Mouse (Mus musculus): ENCODE measurements around the gene Lbx2. TPM values are rescaled to one million over a fixed set of nuclear protein-coding genes. Genes with fewer than 3 reads are reported as not detected.
A peak's percentile ranks its signal among the peaks of the same experiment; 100 is the strongest.

The Lbx2 gene
- polyA plus RNA-seq (2014; fragmentation: Nextera tagmentation; extraction: Ambion mirVana), result 8.3 and 8.8 TPM in 2 replicates

DNA sequence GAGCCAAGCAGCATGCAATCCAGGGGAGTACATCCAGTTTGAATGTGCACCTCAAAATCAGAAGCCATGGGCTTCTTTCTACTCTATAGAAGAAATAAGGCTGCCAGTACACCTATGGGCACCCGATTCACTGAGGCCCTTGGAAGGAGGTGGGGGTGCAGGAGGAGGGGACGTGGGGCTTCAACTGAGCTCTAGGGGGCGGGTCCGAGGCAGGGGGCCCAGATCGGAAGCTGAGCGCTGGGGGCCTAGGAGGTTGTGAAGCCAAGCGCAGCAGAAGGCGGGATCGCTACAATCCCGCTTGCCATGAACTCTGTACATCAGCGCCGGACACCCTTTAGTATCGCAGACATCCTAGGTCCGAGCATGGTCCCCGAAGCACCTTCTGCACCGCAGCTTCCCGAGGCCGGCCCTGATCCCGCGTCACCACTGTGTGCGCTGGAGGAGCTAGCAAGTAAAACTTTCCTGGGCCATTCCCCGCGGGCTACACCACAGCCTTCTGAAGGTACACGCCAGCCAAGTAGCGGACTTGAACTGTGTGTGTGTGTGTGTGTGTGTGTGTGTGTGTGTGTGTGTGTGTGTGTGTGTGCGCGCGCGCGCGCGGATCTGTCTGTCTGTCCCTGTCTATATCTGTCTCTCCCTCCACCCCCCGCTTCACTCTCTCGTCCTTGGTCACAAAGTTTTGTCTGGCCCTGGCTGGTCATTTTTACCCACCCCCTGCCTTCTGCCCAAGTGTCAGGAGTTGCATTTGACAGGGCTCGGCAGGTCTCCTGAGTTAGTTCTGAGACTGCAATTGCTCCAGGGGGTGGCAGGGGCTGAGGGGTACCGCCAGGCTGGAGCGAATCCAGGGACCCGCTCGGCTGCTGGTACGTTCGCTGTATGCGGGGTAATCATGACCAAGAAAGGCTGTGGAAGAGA lies at the start of gene Lbx2:
Gene Lbx2, plus strand, starts transcription at position 247 of the 915 bp plus-strand sequence.
- 2% methylated on average over 42 of the region's 42 CpGs for WGBS
- Histone ChIP-seq H3K9me3 (ENCODE audit: control insufficient read depth, low read length) (no peaks in the 10 kb centered on the region), H3K27ac (ENCODE audit: low read depth, low read length) (no peak within 1 kb of the TSS), H3K27me3 (ENCODE audit: control insufficient read depth, insufficient read depth, low read length) (peaks cover 27% of the 10 kb centered on the region; the same call in 1 of the 2 replicates), H3K9ac (ENCODE audit: low read depth, low read length) (peak within 1 kb of the TSS; percentile 45; the same call in 1 of the 2 replicates), H3K4me2 (replicated peaks; ENCODE audit: low read depth, low read length) (peak within 1 kb of the TSS; percentile 49), H3K4me1 (ENCODE audit: control insufficient read depth, insufficient read depth, low read length) (peaks cover 37% of the 10 kb centered on the region), H3K4me3 (ENCODE audit: low read length) (peak within 1 kb of the TSS; percentile 33), H3K36me3 (ENCODE audit: control insufficient read depth, insufficient read depth, low read length) (peaks cover 2% of the 10 kb centered on the region; the same call in 1 of the 2 replicates)
- ATAC-seq (ENCODE audit: low FRiP score, low TSS enrichment), result peak; percentile 28; the same call in 1 of the 2 replicates

DNA sequence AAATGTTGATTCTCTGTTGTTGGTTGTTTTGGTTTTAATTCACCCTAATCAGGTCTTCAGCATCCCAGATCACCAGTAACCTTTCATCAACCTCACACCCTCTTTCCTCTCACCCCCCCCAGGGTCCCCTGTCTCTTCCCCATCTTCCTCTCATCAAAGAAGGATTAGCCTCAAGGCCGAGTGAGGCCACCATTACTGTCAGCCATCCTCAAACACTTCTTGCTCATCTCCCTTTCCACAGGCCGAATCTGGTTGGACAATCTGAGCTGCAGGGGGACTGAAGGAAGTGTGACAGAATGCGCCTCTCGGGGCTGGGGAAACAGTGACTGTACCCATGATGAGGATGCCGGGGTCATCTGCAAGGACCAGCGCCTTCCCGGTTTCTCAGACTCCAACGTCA lies 49.0 kb upstream of the Lbx2 start:
- H3K27me3 ChIP-seq (ENCODE audit: control insufficient read depth, insufficient read depth, low read length), result no peaks in the 10 kb centered on the region
- peaks cover 15% of the 10 kb centered on the region; the same call in 1 of the 2 replicates for H3K4me1 ChIP-seq (ENCODE audit: control insufficient read depth, insufficient read depth, low read length)
- 0 out of 2 replicates have a peak, but pooled peaks cover 4% of the 10 kb centered on the region for H3K36me3 ChIP-seq (ENCODE audit: control insufficient read depth, insufficient read depth, low read length)
- ATAC-seq (ENCODE audit: low FRiP score, low TSS enrichment), result no peak
- H3K9me3 ChIP-seq (ENCODE audit: control insufficient read depth, low read length), result no peaks in the 10 kb centered on the region
- H3K9ac ChIP-seq (ENCODE audit: low read depth, low read length), result no peak overlapping the region
- H3K27ac ChIP-seq (ENCODE audit: low read depth, low read length), result no peak overlapping the region
- WGBS, result 90% methylated on average over 8 of the region's 8 CpGs
- H3K4me3 ChIP-seq (ENCODE audit: low read length), result no peak overlapping the region
- H3K4me2 ChIP-seq (replicated peaks; ENCODE audit: low read depth, low read length), result no peak overlapping the region

DNA sequence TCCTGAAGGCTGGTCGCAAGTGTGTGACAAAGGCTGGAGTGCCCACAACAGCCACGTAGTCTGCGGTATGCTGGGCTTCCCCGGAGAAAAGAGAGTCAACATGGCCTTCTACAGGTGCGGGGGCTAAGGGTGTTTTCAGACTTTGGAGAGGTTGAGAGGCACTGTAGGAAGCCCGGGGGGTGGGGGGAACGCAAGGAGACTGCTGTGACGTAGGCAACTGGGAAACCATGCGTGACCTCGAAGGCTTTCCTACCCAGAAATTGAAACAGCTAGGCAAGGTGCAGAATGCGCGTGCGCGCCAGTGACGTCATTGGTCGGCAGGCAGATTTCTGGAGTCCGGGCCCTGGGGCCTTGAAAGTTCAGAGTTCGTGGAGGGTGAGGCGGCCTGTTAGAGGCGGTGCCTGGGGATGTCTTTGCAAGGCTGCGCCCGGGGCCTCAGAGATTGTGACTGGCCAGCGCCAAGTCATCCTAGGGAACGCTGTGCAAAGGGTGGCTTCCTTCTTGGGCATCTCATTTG lies 47.6 kb upstream of the Lbx2 start:
- Histone ChIP-seq H3K9me3 (ENCODE audit: control insufficient read depth, low read length) (no peaks in the 10 kb centered on the region), H3K4me1 (ENCODE audit: control insufficient read depth, insufficient read depth, low read length) (peaks cover 14% of the 10 kb centered on the region; the same call in 1 of the 2 replicates), H3K4me2 (replicated peaks; ENCODE audit: low read depth, low read length) (peak overlapping the region; percentile 42), H3K27ac (ENCODE audit: low read depth, low read length) (no peak overlapping the region), H3K27me3 (ENCODE audit: control insufficient read depth, insufficient read depth, low read length) (no peaks in the 10 kb centered on the region), H3K4me3 (ENCODE audit: low read length) (peak overlapping the region; percentile 18; the same call in 1 of the 2 replicates), H3K9ac (ENCODE audit: low read depth, low read length) (no peak overlapping the region), H3K36me3 (ENCODE audit: control insufficient read depth, insufficient read depth, low read length) (0 out of 2 replicates have a peak, but pooled peaks cover 4% of the 10 kb centered on the region)
- ATAC-seq (ENCODE audit: low FRiP score, low TSS enrichment), result peak; percentile 59
- 9% methylated on average over 24 of the region's 24 CpGs for WGBS

DNA sequence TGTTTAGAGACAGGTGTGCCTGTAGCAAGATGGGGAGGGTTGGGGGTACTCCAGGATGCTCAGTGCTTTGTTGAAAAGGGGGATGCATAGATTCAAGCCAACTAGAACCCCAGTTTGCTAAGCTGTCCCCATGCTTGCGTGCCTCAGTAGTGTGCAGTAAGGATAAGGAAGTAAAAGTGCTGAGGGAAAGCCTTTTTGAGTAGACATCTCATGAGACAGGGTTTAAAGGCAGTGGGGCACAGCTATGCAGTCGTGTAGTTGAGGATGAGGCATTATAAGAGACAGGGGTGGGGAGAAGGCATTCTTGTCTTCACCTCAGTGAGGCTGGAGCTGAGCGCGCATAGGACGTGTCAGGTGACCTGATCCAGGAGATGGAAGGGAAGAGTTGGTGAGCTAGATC lies 45.6 kb upstream of the Lbx2 start:
- no peak overlapping the region for H3K27ac ChIP-seq (ENCODE audit: low read depth, low read length)
- 80% methylated on average over 5 of the region's 5 CpGs for WGBS
- no peak overlapping the region for H3K4me2 ChIP-seq (replicated peaks; ENCODE audit: low read depth, low read length)
- no peak overlapping the region for H3K9ac ChIP-seq (ENCODE audit: low read depth, low read length)
- H3K4me1 ChIP-seq (ENCODE audit: control insufficient read depth, insufficient read depth, low read length), result peaks cover 9% of the 10 kb centered on the region; the same call in 1 of the 2 replicates
- 0 out of 2 replicates have a peak, but pooled peaks cover 4% of the 10 kb centered on the region for H3K36me3 ChIP-seq (ENCODE audit: control insufficient read depth, insufficient read depth, low read length)
- no peaks in the 10 kb centered on the region for H3K27me3 ChIP-seq (ENCODE audit: control insufficient read depth, insufficient read depth, low read length)
- no peak for ATAC-seq (ENCODE audit: low FRiP score, low TSS enrichment)
- H3K9me3 ChIP-seq (ENCODE audit: control insufficient read depth, low read length), result no peaks in the 10 kb centered on the region
- no peak overlapping the region for H3K4me3 ChIP-seq (ENCODE audit: low read length)

DNA sequence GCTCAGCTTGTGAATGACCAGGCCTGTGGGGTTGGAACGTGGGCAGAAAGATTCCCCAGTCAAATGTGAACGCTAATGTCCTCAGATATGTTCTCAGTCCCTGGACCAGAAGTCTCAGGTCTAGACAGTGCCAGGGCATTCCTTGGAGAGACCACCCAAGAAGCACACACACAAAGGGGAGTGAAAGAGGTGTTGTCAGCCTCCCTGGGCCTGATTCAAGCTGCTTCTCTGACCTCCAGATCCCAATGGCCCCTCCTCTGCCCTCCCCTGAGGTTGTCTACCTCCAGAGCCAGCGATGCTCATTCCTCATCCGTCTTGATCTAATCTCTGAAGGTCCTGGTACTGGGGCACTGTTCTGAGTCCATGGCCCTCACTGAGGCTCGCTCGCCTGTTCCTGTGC lies 42.6 kb upstream of the Lbx2 start:
- no peak overlapping the region for H3K4me2 ChIP-seq (replicated peaks; ENCODE audit: low read depth, low read length)
- no peak overlapping the region for H3K4me3 ChIP-seq (ENCODE audit: low read length)
- no peak overlapping the region for H3K27ac ChIP-seq (ENCODE audit: low read depth, low read length)
- no peaks in the 10 kb centered on the region for H3K27me3 ChIP-seq (ENCODE audit: control insufficient read depth, insufficient read depth, low read length)
- H3K9ac ChIP-seq (ENCODE audit: low read depth, low read length), result no peak overlapping the region
- H3K36me3 ChIP-seq (ENCODE audit: control insufficient read depth, insufficient read depth, low read length), result 0 out of 2 replicates have a peak, but pooled peaks cover 4% of the 10 kb centered on the region
- no peaks in the 10 kb centered on the region for H3K9me3 ChIP-seq (ENCODE audit: control insufficient read depth, low read length)
- no peak for ATAC-seq (ENCODE audit: low FRiP score, low TSS enrichment)
- H3K4me1 ChIP-seq (ENCODE audit: control insufficient read depth, insufficient read depth, low read length), result peaks cover 5% of the 10 kb centered on the region; the same call in 1 of the 2 replicates
- WGBS, result 55% methylated on average over 6 of the region's 6 CpGs

DNA sequence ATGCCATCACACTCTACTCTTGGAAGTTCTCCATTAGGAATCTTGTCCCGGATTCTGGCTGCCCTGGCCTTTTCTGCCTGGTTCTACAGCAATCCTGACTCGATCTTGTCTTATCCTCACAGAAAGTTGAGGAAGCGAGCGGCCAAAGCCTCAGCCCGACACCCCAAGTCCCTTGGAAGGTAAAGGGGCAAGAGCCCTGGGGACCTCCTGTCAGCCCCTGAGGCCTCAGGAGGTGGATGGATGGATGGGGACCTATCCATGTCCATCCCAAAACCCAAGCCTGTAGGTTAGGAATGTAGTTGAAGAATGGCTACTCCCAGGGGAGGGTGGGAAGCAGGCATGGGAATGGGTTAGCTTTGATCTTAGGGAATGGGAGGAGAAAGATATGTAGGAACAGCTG lies 42.2 kb upstream of the Lbx2 start:
- WGBS, result 88% methylated on average over 5 of the region's 5 CpGs
- H3K4me2 ChIP-seq (replicated peaks; ENCODE audit: low read depth, low read length), result no peak overlapping the region
- H3K4me3 ChIP-seq (ENCODE audit: low read length), result no peak overlapping the region
- H3K4me1 ChIP-seq (ENCODE audit: control insufficient read depth, insufficient read depth, low read length), result 0 out of 2 replicates have a peak, but pooled peaks cover under 1% of the 10 kb centered on the region
- no peaks in the 10 kb centered on the region for H3K9me3 ChIP-seq (ENCODE audit: control insufficient read depth, low read length)
- no peak for ATAC-seq (ENCODE audit: low FRiP score, low TSS enrichment)
- H3K36me3 ChIP-seq (ENCODE audit: control insufficient read depth, insufficient read depth, low read length), result 0 out of 2 replicates have a peak, but pooled peaks cover 4% of the 10 kb centered on the region
- no peak overlapping the region for H3K27ac ChIP-seq (ENCODE audit: low read depth, low read length)
- H3K27me3 ChIP-seq (ENCODE audit: control insufficient read depth, insufficient read depth, low read length), result no peaks in the 10 kb centered on the region
- no peak overlapping the region for H3K9ac ChIP-seq (ENCODE audit: low read depth, low read length)

DNA sequence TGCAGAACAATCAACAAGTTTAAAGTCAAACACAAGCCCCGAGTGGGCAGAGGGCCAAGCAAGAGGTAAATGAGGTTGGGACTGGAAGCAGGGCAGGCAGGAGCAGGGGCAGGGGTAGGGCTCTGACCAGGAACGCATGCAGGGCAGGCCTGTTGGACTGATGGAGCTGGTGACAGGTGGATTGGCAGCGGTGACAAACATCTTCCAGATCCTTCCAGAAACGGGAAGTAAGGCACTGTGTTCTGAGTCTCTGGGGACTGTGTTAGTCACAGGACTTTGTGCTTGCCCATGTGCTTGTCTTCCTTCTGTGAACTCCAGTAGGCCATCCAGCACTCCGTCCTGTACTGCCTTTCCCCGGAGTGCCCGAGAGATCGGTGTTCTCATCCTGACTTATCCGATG lies 41.4 kb upstream of the Lbx2 start:
- Histone ChIP-seq H3K36me3 (ENCODE audit: control insufficient read depth, insufficient read depth, low read length) (peaks cover 4% of the 10 kb centered on the region; the same call in 1 of the 2 replicates), H3K9me3 (ENCODE audit: control insufficient read depth, low read length) (no peaks in the 10 kb centered on the region), H3K4me2 (replicated peaks; ENCODE audit: low read depth, low read length) (no peak overlapping the region), H3K27ac (ENCODE audit: low read depth, low read length) (no peak overlapping the region), H3K4me3 (ENCODE audit: low read length) (no peak overlapping the region), H3K9ac (ENCODE audit: low read depth, low read length) (no peak overlapping the region), H3K27me3 (ENCODE audit: control insufficient read depth, insufficient read depth, low read length) (no peaks in the 10 kb centered on the region), H3K4me1 (ENCODE audit: control insufficient read depth, insufficient read depth, low read length) (no peaks in the 10 kb centered on the region)
- no peak for ATAC-seq (ENCODE audit: low FRiP score, low TSS enrichment)
- 70% methylated on average over 9 of the region's 9 CpGs for WGBS

DNA sequence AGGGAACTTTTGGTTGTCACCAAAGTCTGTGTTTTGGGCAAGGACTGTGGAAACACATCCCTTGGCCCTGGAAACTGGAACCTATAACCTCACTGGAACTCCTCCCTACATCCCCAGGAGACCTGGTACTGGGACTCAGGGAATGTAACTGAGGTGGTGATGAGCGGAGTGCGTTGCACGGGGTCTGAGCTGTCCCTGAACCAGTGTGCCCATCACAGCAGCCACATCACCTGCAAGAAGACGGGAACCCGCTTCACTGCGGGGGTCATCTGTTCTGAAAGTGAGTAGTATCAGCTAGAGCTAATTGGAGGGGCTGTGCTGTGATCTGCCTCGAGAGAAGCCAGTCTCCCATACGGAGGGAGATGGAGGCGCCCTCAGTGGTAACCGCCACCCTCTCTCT lies 36.8 kb upstream of the Lbx2 start:
- Histone ChIP-seq H3K4me3 (ENCODE audit: low read length) (no peak overlapping the region), H3K4me1 (ENCODE audit: control insufficient read depth, insufficient read depth, low read length) (peaks cover 11% of the 10 kb centered on the region), H3K27me3 (ENCODE audit: control insufficient read depth, insufficient read depth, low read length) (no peaks in the 10 kb centered on the region), H3K9ac (ENCODE audit: low read depth, low read length) (no peak overlapping the region), H3K27ac (ENCODE audit: low read depth, low read length) (no peak overlapping the region), H3K4me2 (replicated peaks; ENCODE audit: low read depth, low read length) (no peak overlapping the region), H3K9me3 (ENCODE audit: control insufficient read depth, low read length) (no peaks in the 10 kb centered on the region), H3K36me3 (ENCODE audit: control insufficient read depth, insufficient read depth, low read length) (peaks cover 25% of the 10 kb centered on the region)
- 74% methylated on average over 10 of the region's 10 CpGs for WGBS
- no peak for ATAC-seq (ENCODE audit: low FRiP score, low TSS enrichment)

All from kidney, embryonic 14.5 days (tissue).